Mouse (Mus musculus) C2C12 (cell line): ENCODE results near the gene Slco3a1. TPM values are rescaled to one million over a fixed set of nuclear protein-coding genes. Genes with fewer than 3 reads are reported as not detected.

Experiments used
- H3K27me3 ChIP-seq: one replicate; pipeline ENCODE4 v1.6.1; 2011; ENCODE audit not compliant: control insufficient read depth, insufficient read depth, insufficient read length
- H3K36me3 ChIP-seq: one replicate; pipeline ENCODE4 v1.6.1; 2011; ENCODE audit not compliant: control insufficient read depth, insufficient read depth
- H3K4me3 ChIP-seq: one replicate; pipeline ENCODE4 v1.5.1; 2011; ENCODE audit warnings: mild to moderate bottlenecking, control low read depth; ENCODE audit not compliant: poor library complexity, insufficient read depth, severe bottlenecking
- H3K79me2 ChIP-seq: one replicate; pipeline ENCODE4 v1.6.1; 2011; ENCODE audit not compliant: control insufficient read depth, insufficient read depth
- H3K79me3 ChIP-seq: one replicate; pipeline ENCODE4 v1.6.1; 2011; ENCODE audit warnings: low read depth, control low read depth
- H3ac ChIP-seq: one replicate; pipeline ENCODE3; 2011; ENCODE audit warnings: low read depth; ENCODE audit not compliant: control insufficient read depth, insufficient read length
- CEBPB ChIP-seq: IDR thresholded peaks from one replicate; pipeline ENCODE4 v1.6.1; 2011; ENCODE audit warnings: low read depth, mild to moderate bottlenecking, control low read depth, moderate library complexity
- CTCF ChIP-seq: IDR thresholded peaks from one replicate; pipeline ENCODE4 v1.5.1; 2011; ENCODE audit not compliant: control insufficient read depth, insufficient read depth, insufficient read length
- FOSL1 ChIP-seq: IDR thresholded peaks from one replicate; pipeline ENCODE4 v1.8.0; 2011; ENCODE audit warnings: mild to moderate bottlenecking, low read length; ENCODE audit not compliant: poor library complexity, insufficient read depth, severe bottlenecking
- MAX ChIP-seq: IDR thresholded peaks from one replicate; pipeline ENCODE4 v1.6.1; 2011; ENCODE audit warnings: mild to moderate bottlenecking, control low read depth
- MYOD1 ChIP-seq: IDR thresholded peaks from one replicate; pipeline ENCODE4 v1.6.1; 2011; ENCODE audit warnings: low read depth; ENCODE audit not compliant: control insufficient read depth, insufficient read length
- MYOG ChIP-seq: IDR thresholded peaks from one replicate; pipeline ENCODE4 v1.6.1; 2011; ENCODE audit not compliant: control insufficient read depth, insufficient read length; ENCODE audit errors: extremely low read depth
- USF1 ChIP-seq: IDR thresholded peaks from one replicate; pipeline ENCODE4 v1.6.1; 2011; ENCODE audit warnings: low read depth, mild to moderate bottlenecking, control low read depth, moderate library complexity
- polyA plus RNA-seq: library from polyadenylated mRNA; unstranded; fragments of >200 nt; fragmentation: generic; extraction: Trizol; gene quantifications from one replicate; pipeline ENCODE4 v1.2.1, GENCODE M21; 2012; ENCODE audit warnings: missing spikeins

The Slco3a1 gene
- polyA plus RNA-seq, 1 experiment: 15.1 TPM

DNA sequence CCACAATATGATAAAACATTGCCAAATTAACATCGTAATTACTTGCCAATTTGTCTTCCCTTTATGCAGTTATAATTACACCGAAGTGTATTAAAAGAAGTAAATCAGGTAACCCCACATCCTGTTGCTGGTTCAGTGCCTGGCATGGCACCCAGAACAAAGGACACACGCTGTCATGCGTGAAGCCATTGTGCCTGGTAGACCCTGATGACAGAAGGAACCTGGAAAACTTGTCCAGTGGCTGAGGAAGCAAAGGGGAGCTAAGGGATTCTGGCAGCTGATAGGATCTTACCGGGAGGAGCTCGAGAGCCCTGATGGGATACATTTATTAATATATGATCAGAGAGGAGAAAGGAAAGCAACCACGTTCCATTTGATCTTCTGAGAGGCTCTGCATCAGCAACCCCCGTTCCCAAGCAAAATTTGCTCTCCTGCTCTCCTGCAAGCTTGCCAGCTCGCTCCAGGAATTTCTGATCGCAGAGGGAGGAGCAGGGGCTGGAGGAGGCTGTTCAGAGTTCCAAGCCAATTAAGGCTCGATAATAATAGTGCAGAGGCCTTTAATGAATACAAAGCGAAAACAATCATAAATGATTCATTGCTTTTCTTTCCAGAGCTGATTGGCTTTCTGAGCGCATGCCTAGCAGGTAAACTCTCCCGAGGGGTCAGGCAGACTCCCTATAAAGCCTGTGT is 250.8 kb downstream of the Slco3a1 start:
- no peaks in the 10 kb centered on the region for H3K79me2 ChIP-seq
- no peaks in the 10 kb centered on the region for H3K79me3 ChIP-seq
- H3ac ChIP-seq: no peak overlapping the region
- no peaks in the 10 kb centered on the region for H3K36me3 ChIP-seq
- H3K4me3 ChIP-seq: no peak overlapping the region
- TF ChIP-seq MAX: no peak
- no peak for TF ChIP-seq CEBPB
- TF ChIP-seq CTCF: no peak
- no peak for TF ChIP-seq USF1
- no peak for TF ChIP-seq MYOD1
- TF ChIP-seq FOSL1: no peak
- no peak for TF ChIP-seq MYOG
- H3K27me3 ChIP-seq: no peaks in the 10 kb centered on the region

- no peaks in the 10 kb centered on the region for H3K79me2 ChIP-seq
- no peaks in the 10 kb centered on the region for H3K36me3 ChIP-seq
- no peak overlapping the region for H3K4me3 ChIP-seq
- no peaks in the 10 kb centered on the region for H3K27me3 ChIP-seq
- no peak overlapping the region for H3ac ChIP-seq
- no peaks in the 10 kb centered on the region for H3K79me3 ChIP-seq
- TF ChIP-seq FOSL1 (no peak), MYOD1 (no peak), USF1 (no peak), MAX (no peak), CEBPB (no peak), MYOG (no peak), CTCF (no peak)
Measured at GRCm38 (mm10) chr7:74303081-74303480, 251.5 kb downstream of the Slco3a1 start.

DNA sequence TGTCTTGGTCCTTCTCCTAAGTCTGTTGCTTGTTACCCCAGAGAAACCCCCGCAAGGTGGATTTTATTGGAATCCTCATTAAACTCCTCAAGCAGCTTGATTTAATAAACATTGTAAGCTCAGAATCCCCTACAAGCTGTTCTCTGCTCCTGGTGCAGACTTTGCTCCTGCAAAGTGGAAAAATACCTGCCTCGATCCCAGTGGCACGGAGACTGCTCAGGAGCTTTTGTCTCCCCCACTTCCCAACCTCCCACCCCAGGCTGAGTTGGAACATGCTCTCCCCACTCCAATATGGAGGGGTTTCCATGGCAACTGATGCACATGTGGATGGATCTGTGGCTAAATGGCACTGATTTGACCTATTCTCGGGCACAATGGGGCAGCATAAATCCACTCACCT is 268.0 kb downstream of the Slco3a1 start:
- Histone ChIP-seq H3K79me3 (no peaks in the 10 kb centered on the region), H3K36me3 (no peaks in the 10 kb centered on the region), H3K4me3 (no peak overlapping the region), H3K79me2 (no peaks in the 10 kb centered on the region), H3K27me3 (no peaks in the 10 kb centered on the region), H3ac (no peak overlapping the region)
- no peak for TF ChIP-seq FOSL1
- no peak for TF ChIP-seq CTCF
- no peak for TF ChIP-seq MYOG

DNA sequence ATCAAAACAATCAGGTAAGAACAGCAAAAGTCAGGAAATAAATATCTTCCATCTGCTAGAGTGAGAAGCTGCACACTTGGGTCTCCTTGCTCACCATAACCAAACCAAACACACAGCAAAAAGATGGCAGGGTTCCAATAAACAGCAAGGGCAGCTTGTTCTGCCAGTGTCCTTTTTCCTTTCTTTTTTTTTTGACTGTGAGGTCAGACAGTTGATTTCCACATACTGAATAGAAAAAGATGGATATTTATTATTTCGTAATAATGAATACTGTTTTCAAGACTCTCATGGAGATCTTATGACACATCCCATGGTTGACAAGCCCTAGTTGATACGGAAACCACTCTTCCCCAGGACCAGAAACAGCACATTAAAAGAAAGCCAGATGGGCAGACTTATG is 274.2 kb downstream of the Slco3a1 start:
- no peaks in the 10 kb centered on the region for H3K79me2 ChIP-seq
- H3K79me3 ChIP-seq: no peaks in the 10 kb centered on the region
- H3ac ChIP-seq: no peak overlapping the region
- no peaks in the 10 kb centered on the region for H3K36me3 ChIP-seq
- no peaks in the 10 kb centered on the region for H3K27me3 ChIP-seq
- TF ChIP-seq FOSL1: no peak
- no peak for TF ChIP-seq CEBPB
- no peak for TF ChIP-seq USF1
- TF ChIP-seq MAX: no peak
- no peak for TF ChIP-seq MYOG
- TF ChIP-seq CTCF: no peak
- TF ChIP-seq MYOD1: no peak
- no peak overlapping the region for H3K4me3 ChIP-seq

DNA sequence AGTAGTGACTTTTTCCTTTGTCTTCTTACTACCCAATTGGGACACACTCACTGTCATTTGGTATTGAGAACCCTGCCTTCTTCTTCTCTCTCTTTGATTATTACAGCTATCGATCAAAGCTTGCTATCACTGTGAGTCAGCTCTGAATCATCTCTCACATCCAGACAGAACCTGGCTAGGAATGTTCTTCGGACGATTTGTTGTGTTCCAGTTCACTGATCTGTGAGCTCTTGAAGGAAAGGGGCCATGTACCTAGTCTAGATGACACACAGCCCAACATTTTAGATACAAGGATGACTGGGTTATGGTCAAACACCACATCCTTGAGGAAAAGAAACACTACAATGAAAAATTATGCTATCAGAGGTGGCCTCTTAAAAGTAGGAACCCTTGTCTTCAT is 275.2 kb downstream of the Slco3a1 start:
- H3K79me3 ChIP-seq: no peaks in the 10 kb centered on the region
- no peak overlapping the region for H3K4me3 ChIP-seq

DNA sequence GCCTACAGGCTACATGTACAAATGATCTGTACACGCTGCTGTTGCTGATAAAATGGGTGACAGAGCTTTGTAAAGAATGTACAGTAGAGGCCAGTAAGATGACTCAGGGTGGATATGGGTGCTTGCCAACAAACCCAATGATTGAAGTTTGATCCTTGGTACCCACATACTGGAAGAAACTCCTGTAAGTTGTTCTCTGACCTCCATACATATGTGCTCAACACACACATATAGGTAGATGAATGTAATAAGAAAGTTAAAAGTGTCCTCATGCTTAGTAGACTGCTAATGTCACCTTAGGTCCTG is 284.5 kb downstream of the Slco3a1 start:
- no peaks in the 10 kb centered on the region for H3K79me2 ChIP-seq
- no peak overlapping the region for H3K4me3 ChIP-seq
- TF ChIP-seq CEBPB: no peak
- TF ChIP-seq MYOG: no peak
- no peak for TF ChIP-seq MYOD1
- TF ChIP-seq FOSL1: no peak
- no peak for TF ChIP-seq CTCF
- TF ChIP-seq MAX: no peak
- no peak for TF ChIP-seq USF1
- H3K36me3 ChIP-seq: no peaks in the 10 kb centered on the region
- H3ac ChIP-seq: no peak overlapping the region
- H3K27me3 ChIP-seq: no peaks in the 10 kb centered on the region
- H3K79me3 ChIP-seq: no peaks in the 10 kb centered on the region

More for the DNA sequence above, 275.2 kb downstream of the Slco3a1 start:
- TF ChIP-seq FOSL1 (no peak), USF1 (no peak), CEBPB (no peak), MAX (no peak), CTCF (no peak), MYOD1 (no peak), MYOG (no peak)
- H3K36me3 ChIP-seq: no peaks in the 10 kb centered on the region
- H3ac ChIP-seq: no peak overlapping the region
- H3K79me2 ChIP-seq: no peaks in the 10 kb centered on the region
- H3K27me3 ChIP-seq: no peaks in the 10 kb centered on the region
